Mouse (Mus musculus): ENCODE data around the gene Hinfp.

DNA sequence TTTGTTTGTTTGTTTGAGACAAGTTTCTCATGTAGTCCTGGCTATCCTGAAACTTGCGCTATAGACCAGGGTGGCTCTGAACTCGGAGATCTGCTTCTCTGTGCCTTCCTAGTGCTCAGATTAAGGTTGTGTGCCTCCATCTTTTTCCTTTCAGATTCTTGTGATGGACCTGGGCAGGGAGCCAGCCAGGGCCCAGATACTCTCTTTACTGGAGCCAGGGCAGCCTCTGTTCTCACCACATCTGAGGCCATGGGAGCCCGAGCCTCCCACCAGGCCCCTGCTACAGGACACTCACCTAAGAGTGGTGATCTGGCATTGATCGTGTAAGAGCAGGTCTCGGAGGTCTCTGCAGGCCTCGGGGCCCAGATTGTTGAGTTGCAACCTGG lies 50.3 kb downstream of the Hinfp start:
- TF ChIP-seq POLR2A (IDR thresholded peaks at IDR 0.05; ENCODE audit: insufficient read length, low read depth) (no peak), POLR2AphosphoS2 (IDR thresholded peaks at IDR 0.05; ENCODE audit: insufficient read length, low read depth) (no peak), USF1 (IDR thresholded peaks at IDR 0.05; ENCODE audit: low read depth) (no peak)

Data from myocyte (in vitro differentiated cells).